Mouse (Mus musculus): Measurements from ENCODE around the gene Gm2956. TPM values are rescaled to one million over a fixed set of nuclear protein-coding genes. Genes with fewer than 3 reads are reported as not detected.
"Not testable (repeated sequence)": the region's sequence is repeated elsewhere in the genome, so short reads cannot be mapped to it uniquely, and the experiment has no call there.

Gm2956 gene
- not detected for total RNA-seq (2022)

DNA sequence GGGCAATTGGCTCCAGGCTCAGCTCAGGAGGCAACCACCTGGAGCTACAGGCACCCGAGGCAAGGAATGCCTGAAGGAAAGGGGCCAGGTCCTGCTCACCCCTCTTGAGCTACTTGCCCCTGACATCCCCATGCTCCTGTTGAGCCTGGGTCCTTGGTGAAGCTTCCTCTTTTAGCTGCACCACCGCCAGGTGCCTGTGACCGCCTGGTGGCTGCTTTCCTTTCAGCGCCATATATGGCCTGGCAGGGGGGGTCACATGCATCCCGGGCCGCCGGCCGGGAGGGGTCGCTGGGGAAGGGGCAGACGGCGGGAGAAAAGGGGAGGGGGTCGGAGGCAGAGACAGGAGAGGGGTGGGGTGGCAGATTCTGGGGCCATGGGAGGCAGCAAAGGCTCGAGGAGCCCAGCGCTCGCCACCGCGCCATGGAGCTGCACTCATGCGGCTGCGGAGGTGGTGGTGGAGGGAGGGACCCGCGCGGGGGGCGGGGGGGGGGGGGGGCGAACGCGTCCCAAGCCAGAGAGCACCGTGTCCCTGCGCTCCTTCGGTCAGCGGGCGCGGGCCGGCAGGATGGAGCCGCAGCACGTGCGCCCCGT, at the start of gene Gm2956:
Gene Gm2956 (plus strand): TSS at position 541 of the 591 bp plus-strand sequence.
- DNase-seq = not testable (repeated sequence)

DNA sequence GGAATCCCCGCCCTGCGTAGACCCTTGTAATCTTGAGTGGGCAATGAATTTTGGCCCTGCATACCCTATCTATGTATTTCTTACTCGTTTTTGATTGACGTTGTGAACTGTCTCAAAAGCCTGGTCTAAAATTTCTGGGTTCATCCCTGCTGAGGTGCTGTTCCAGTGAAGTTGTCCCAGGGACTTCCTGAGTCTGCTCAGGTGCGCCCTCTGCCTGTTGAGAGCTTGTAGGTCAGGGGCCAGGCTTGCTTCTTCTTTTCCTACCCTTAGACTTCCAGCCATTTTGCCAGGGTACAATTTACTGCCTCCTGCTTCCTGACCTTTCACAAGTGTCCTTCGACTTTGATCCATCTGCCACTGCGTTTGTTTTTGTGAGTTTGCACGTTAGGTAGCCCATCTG, 979 bp downstream of the Gm2956 start:
- DNase-seq = not testable (repeated sequence)

DNA sequence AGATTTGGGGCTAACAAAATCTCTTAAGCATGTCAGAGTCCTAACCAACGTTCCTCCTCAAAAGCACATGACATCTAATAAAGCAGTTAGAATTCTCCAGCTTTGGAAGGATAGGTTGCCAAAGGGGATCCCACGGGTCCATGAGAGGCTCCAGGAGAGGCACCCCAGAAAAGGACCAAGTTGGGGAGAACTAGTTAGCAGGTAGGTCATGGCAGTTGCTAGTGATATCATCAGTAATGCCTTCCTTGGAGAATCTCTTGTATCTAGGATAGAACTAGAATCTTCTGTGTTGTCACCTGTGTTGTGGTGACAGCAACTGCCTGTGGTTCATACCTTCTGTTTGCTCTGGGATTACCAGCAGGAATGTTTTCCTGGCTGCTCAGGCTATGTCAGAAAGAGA, 62.4 kb downstream of the Gm2956 start, which contains the start of gene Gm10413:
Gene Gm10413 (plus strand): TSS at position 301 of the 400 bp plus-strand sequence.
- not testable (repeated sequence) for DNase-seq

Other genes starting within 250 kb of the Gm2956 start
- not detected for gene Gm10340, start 198.6 kb upstream of the Gm2956 start, total RNA-seq (2022)
- gene Gm5795, start 144.4 kb upstream of the Gm2956 start, total RNA-seq (2022) = not detected
- gene D830030K20Rik, start 124.1 kb upstream of the Gm2956 start, total RNA-seq (2022) = under 1 TPM in 2 of 4 experiments, not detected in 2; 0.38 to 0.71 TPM
- not detected for gene Gm10413, start 62.5 kb downstream of the Gm2956 start, total RNA-seq (2022)
- under 1 TPM in 2 of 4 experiments, not detected in 2; 0.16 to 0.17 TPM for gene Gm10409, start 80.0 kb downstream of the Gm2956 start, total RNA-seq (2022)
- under 1 TPM in 1 of 4 experiments, not detected in 3; 0.12 TPM for gene Gm3005, start 95.5 kb downstream of the Gm2956 start, total RNA-seq (2022)
- gene Gm10408, start 116.8 kb downstream of the Gm2956 start, total RNA-seq (2022) = not detected

Measured in adrenal gland, adult 8-10 months (tissue).